Mouse (Mus musculus) inflammation-experienced regulatory T-cells, adult 16 weeks (primary cell): ENCODE data around the gene Cdk5rap1. TPM values are rescaled to one million over a fixed set of nuclear protein-coding genes. Genes with fewer than 3 reads are reported as not detected.

ENCODE experiments used
- polyA plus RNA-seq: library from polyadenylated mRNA; unstranded; fragments of 100-300 nt; shearing (Covaris generic); gene quantifications from one replicate; pipeline ENCODE4 v1.2.1, GENCODE M21; 2017

The Cdk5rap1 gene
- 24.2 TPM for polyA plus RNA-seq

GRCm38 (mm10) chr2:154372842-154373500 lies at the start of gene Cdk5rap1:
TSS of gene Cdk5rap1 (minus strand) at chr2:154373010.

DNA sequence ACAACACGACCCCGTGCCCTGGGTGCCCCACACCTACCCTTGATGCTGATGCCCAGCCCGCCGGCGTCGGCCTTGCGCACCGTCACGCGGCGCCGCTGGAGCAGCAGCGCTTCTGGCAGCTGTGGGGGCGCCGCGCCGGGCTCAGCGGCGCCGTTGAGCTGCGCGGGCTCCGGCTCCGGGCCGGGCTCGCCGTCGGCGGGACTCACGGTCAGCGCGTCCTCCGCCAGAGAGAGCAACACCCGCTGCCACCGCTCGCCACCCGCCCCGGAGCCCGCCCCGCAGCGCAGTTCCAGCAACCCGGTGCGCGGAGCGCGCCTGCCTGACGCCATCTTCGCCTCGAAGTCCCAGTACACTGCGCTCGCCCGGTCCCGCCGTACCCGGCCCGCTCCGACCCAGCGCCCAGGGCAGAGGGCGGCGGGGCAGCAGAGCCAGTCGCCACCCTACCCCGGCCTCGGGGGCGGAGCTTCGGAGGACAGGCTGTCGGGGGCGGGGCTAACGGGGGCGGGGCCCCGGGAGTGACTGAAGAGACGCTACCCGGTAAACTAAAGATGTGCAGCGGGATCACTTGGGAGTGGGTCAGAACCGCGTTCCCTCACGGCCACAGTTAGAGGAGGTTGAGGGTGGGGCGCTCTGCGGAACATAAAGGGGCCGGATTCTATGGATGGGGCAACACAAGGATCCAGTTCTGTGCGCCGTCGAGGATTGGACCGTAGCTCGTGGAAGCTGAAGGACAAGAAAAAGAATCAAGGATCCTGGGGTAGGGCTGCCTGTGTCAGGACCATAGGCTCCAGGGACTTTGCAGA lies 35.0 kb upstream of the Cdk5rap1 start, which contains the start of gene Snta1:
Snta1 (minus strand) TSS at position 457 of the 803 bp plus-strand sequence.

DNA sequence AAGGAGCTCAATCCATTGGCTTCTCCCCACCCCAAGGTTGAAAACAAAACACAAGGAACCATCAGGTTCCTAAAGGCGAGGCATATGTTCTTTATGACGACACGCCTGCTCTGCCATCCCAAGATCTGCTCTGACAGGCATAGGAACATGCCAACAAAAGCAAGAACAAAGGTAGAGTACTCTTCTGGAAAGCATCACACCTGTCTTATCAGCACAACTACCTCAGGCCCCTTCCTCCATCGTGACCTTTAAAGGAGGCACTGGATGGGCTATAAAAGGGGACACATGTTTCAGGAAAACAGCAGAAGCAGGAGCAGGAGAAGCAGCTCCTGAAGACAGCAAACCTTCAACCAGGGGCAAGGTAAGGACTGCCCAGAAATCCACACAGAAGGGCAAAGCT lies 65.9 kb downstream of the Cdk5rap1 start, which contains the start of gene Bpifb9b:
Bpifb9b (plus strand) TSS at position 301 of the 400 bp plus-strand sequence.

Other genes with a start within 250 kb of the Cdk5rap1 start
- gene Bpifa3, start 242.7 kb downstream of the Cdk5rap1 start, polyA plus RNA-seq: not detected
- not detected for gene Bpifa1, start 230.1 kb downstream of the Cdk5rap1 start, polyA plus RNA-seq
- not detected for gene Bpifa5, start 210.4 kb downstream of the Cdk5rap1 start, polyA plus RNA-seq
- gene Bpifb1, start 182.2 kb downstream of the Cdk5rap1 start, polyA plus RNA-seq: not detected
- gene Bpifb5, start 149.3 kb downstream of the Cdk5rap1 start, polyA plus RNA-seq: not detected
- gene Bpifb9a, start 115.2 kb downstream of the Cdk5rap1 start, polyA plus RNA-seq: not detected
- not detected for gene Bpifb9b, start 65.8 kb downstream of the Cdk5rap1 start, polyA plus RNA-seq
- gene Snta1, start 35.1 kb upstream of the Cdk5rap1 start, polyA plus RNA-seq: not detected
- gene Cbfa2t2, start 63.5 kb upstream of the Cdk5rap1 start, polyA plus RNA-seq: 15.3 TPM
- not detected for gene 1700003F12Rik, start 174.1 kb upstream of the Cdk5rap1 start, polyA plus RNA-seq
- not detected for gene Actl10, start 178.8 kb upstream of the Cdk5rap1 start, polyA plus RNA-seq
- not detected for gene Necab3, start 185.9 kb upstream of the Cdk5rap1 start, polyA plus RNA-seq
- gene E2f1, start 196.9 kb upstream of the Cdk5rap1 start, polyA plus RNA-seq: 0.80 TPM
- 24.1 TPM for gene Pxmp4, start 230.7 kb upstream of the Cdk5rap1 start, polyA plus RNA-seq
- gene Zfp341, start 240.3 kb upstream of the Cdk5rap1 start, polyA plus RNA-seq: 0.74 TPM
- not detected for gene 4930519P11Rik, start 240.4 kb upstream of the Cdk5rap1 start, polyA plus RNA-seq